Mouse (Mus musculus) ES-E14 (cell line): ENCODE results near the gene Thra. TPM values are rescaled to one million over a fixed set of nuclear protein-coding genes. Genes with fewer than 3 reads are reported as not detected.
A peak's percentile ranks its signal among the peaks of the same experiment; 100 is the strongest.
"Not testable (repeated sequence)": the region's sequence is repeated elsewhere in the genome, so short reads cannot be mapped to it uniquely, and the experiment has no call there.

Experiments used
- DNase-seq: peaks from one replicate; pipeline ENCODE4 v3.0.0-alpha.2; 2013; ENCODE audit warnings: low read depth, low spot score
- H3K27ac ChIP-seq: 2 replicates; pipeline ENCODE4 v1.5.1; 2012; ENCODE audit warnings: low read depth, mild to moderate bottlenecking, low read length, moderate library complexity, mixed read lengths; ENCODE audit not compliant: poor library complexity, insufficient read depth, severe bottlenecking
- H3K36me3 ChIP-seq: 2 replicates; pipeline ENCODE4 v1.6.1; 2012; ENCODE audit warnings: mild to moderate bottlenecking, low read length, moderate library complexity, mixed read lengths; ENCODE audit not compliant: control insufficient read depth, poor library complexity, insufficient read depth, severe bottlenecking
- H3K4me1 ChIP-seq, 2 experiments: fragments of 150-350 bp in 1 of 2; sonication (generic) in 1 of 2; 2 replicates each; pipeline ENCODE4 v1.6.1; 2012; ENCODE audit warnings: low read length in 2 of 2, mild to moderate bottlenecking in 1 of 2, mixed read lengths in 1 of 2; ENCODE audit not compliant: control insufficient read depth in 2 of 2, insufficient read depth in 2 of 2, poor library complexity in 1 of 2
- H3K4me3 ChIP-seq, 2 experiments: fragments of 150-350 bp in 1 of 2; sonication (generic) in 1 of 2; 2 replicates each; pipeline ENCODE4 v1.5.1; 2012; ENCODE audit warnings: low read length in 2 of 2, low read depth in 1 of 2, mild to moderate bottlenecking in 1 of 2, mixed read lengths in 1 of 2; ENCODE audit not compliant: insufficient read depth in 1 of 2, poor library complexity in 1 of 2, severe bottlenecking in 1 of 2
- H3K9ac ChIP-seq: 2 replicates; pipeline ENCODE4 v1.6.1; 2012; ENCODE audit warnings: low read depth, mild to moderate bottlenecking, low read length, mixed read lengths; ENCODE audit not compliant: poor library complexity, insufficient read depth, severe bottlenecking
- H3K9me3 ChIP-seq: fragments of 150-350 bp; sonication (generic); 2 replicates; pipeline ENCODE4 v1.6.1; 2012; ENCODE audit warnings: low read depth, mild to moderate bottlenecking, low read length; ENCODE audit not compliant: control insufficient read depth, insufficient read depth
- CHD2 ChIP-seq: IDR thresholded peaks from 2 replicates; pipeline ENCODE4 v1.6.1; 2014; ENCODE audit warnings: mild to moderate bottlenecking, low read depth, low read length, inconsistent platforms
- HCFC1 ChIP-seq: IDR thresholded peaks from 2 replicates; pipeline ENCODE4 v1.6.1; 2012; ENCODE audit warnings: low read length, inconsistent platforms, borderline replicate concordance; ENCODE audit not compliant: insufficient read depth
- MAFK ChIP-seq: IDR thresholded peaks from 2 replicates; pipeline ENCODE4 v1.6.1; 2014; ENCODE audit warnings: mild to moderate bottlenecking, low read depth, low read length, inconsistent platforms; ENCODE audit not compliant: insufficient read depth
- ZC3H11A ChIP-seq: IDR thresholded peaks from 2 replicates; pipeline ENCODE4 v1.6.1; 2012; ENCODE audit warnings: low read depth, mild to moderate bottlenecking, inconsistent platforms, low read length, borderline replicate concordance
- ZNF384 ChIP-seq: IDR thresholded peaks from 2 replicates; pipeline ENCODE4 v1.6.1; 2012; ENCODE audit warnings: low read depth, low read length, inconsistent platforms
- in situ Hi-C, 2 experiments: fragments of 600-800 bp; cut with MboI; formaldehyde crosslinking; loops; one replicate each; pipeline ENCODE4 v1.15.1; 2025; ENCODE audit warnings: low sequenced_read_pairs in 2 of 2, inconsistent platforms in 1 of 2; ENCODE audit not compliant: unreplicated experiment in 2 of 2
- total RNA-seq: library from RNA; depleted of rRNA; stranded (reverse); fragments of 300-350 nt; gene quantifications from 2 replicates; pipeline ENCODE4 v1.2.3, GENCODE M21; 2012

The Thra gene
- total RNA-seq, 1 experiment: 7.7 TPM

DNA sequence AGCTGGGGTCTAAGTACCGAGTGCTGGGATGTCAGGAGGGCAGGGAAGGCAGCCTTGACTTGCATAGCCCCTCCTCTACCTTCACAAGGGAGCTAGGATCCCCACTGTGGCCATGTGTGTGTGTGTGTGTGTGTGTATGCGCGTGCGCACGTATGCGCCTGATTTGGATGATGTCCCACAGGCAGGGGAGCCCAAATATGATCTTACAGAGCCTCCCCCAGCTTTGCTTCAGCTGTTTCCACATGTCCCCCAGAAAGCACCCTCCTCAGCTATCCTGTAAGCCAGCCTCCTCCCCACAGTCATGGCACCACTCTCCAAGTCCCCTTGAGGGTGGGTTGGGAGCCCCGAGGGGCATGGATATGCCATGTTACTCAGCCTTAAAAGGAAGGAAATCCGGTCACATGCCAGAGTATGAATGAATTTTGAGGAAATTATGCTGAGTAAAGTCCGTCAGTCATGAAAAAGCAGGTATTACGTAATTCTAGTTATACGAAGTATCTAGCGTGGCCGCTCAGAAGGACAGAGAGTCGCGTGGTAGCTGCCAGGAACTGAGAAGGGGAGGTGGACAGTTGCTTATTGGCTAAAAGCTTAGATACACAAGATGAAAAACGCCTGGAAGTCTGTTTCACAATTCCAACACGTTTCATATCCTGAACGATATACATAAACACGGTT lies 32.0 kb upstream of the Thra start:
- Histone ChIP-seq H3K36me3 (peaks cover 49% of the 10 kb centered on the region), H3K27ac (no peak overlapping the region)
- in situ Hi-C loops: no loop called here

DNA sequence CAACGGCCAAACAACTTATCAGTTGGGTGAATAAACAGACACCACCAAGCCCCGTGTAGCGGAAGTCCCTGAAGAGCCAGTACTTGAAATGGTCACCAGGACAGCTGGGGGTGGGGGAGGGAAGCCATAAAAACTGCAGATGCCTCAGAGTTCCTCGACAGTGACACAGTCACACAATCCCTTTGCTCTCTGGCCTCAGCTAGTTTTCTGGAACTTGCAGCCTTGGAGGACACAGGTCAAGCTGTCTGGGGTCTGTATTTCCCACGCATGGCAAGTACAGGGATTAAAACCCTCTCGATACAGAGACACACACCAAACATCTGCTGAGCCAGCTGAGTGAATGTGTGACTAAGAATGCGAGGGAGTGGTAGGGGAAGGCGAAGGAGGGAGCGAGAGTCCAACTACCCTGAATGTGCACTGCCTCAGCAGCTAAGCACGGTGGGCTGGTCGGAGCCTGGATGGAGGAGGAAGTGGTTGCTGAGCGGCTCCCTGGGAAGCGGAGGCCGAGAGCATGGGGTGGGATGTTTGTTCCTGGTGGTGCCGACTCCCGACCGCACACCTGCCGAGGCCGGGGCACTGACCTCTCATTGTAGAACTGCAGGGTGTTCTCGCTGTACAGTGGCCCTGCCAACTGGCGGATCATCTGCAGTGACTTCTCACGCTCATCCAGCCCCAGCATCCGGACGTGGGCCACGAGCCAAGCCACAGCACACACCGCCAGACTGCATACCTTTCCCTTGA lies 31.3 kb upstream of the Thra start:
- Histone ChIP-seq H3K36me3 (peaks cover 56% of the 10 kb centered on the region), H3K27ac (no peak overlapping the region), H3K4me1 (peaks cover 2 to 17% of the 10 kb centered on the region in 2 experiments; a peak in 3 of 4 replicates), H3K9ac (no peak overlapping the region; the same call in 1 of the 2 replicates), H3K4me3 (no peak overlapping the region), H3K9me3 (no peaks in the 10 kb centered on the region)
- in situ Hi-C loops: no loop called here
- no peak for TF ChIP-seq HCFC1
- no peak for TF ChIP-seq ZC3H11A
- TF ChIP-seq CHD2: no peak
- no peak for TF ChIP-seq MAFK
- TF ChIP-seq ZNF384: no peak
- no peak for DNase-seq

More for the DNA sequence above, 32.0 kb upstream of the Thra start:
- peaks cover 2 to 17% of the 10 kb centered on the region in 2 experiments; a peak in 3 of 4 replicates for H3K4me1 ChIP-seq
- TF ChIP-seq ZNF384 (no peak), HCFC1 (no peak), ZC3H11A (no peak), MAFK (no peak), CHD2 (no peak)
- H3K9me3 ChIP-seq: no peaks in the 10 kb centered on the region
- no peak for DNase-seq
- no peak overlapping the region for H3K9ac ChIP-seq
- H3K4me3 ChIP-seq: no peak overlapping the region

DNA sequence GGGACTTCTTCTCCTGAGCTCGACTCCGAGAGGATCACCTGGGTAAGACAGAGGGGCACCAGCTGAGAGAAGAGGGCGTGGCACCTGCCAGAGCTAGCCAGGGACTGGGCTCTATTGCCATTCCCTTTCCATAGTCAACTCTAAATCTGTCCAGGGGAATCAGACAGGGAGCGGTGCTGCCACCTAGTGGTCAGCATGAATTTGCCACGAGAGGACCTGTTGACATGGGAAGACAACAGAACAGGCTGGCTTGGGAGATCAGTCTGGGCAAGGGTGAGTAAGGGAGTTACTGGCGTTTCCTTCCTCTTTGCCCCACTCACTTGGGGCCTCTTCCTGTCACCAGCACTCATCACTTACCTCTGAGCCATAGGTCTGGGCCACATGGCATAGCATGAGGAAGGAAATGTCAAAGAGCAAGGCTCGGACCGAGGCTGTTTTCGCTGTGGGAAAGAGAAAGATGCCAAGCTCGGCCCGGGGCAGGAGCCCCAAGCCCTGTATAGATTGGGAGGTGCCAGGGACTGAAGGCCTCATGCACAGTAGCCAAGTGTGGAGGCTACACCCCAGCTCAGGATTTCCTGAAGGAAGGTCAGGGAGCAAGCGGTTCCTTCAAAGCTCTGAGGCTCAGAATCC lies 29.9 kb upstream of the Thra start:
- Histone ChIP-seq H3K27ac (no peak overlapping the region), H3K36me3 (peaks cover 52% of the 10 kb centered on the region), H3K4me1 (peaks cover 2 to 17% of the 10 kb centered on the region in 2 experiments; a peak in 3 of 4 replicates), H3K4me3 (no peak overlapping the region), H3K9me3 (no peaks in the 10 kb centered on the region), H3K9ac (no peak overlapping the region)
- TF ChIP-seq ZC3H11A (peak; percentile 1; the same call in 1 of the 2 replicates), HCFC1 (no peak)
- in situ Hi-C loops: no loop called here
- peak; percentile 90 for DNase-seq

DNA sequence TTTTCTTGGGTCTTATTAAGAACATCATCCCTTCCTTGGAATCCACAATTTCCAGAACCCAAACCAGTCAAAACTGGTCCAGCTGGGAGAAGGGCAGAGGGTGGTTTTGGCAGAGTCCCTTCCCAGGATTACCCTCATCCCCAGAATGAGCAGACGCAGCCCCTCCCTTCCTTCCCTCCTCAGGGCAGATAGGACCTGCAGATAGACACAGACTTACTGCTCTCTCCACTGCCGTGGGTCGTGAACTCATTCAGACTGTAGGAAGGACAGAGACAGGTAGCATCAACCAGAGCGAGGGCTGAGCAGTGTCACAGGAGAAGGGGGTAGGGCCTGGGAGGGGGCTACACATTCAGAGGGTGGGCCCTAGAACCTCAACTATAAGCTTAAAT lies 29.4 kb upstream of the Thra start:
- H3K9me3 ChIP-seq: no peaks in the 10 kb centered on the region
- in situ Hi-C loops: no loop called here
- H3K4me3 ChIP-seq: no peak overlapping the region
- DNase-seq: no peak
- peaks cover 2 to 17% of the 10 kb centered on the region in 2 experiments; a peak in 3 of 4 replicates for H3K4me1 ChIP-seq
- TF ChIP-seq HCFC1 (no peak), ZC3H11A (no peak), ZNF384 (no peak), MAFK (no peak), CHD2 (no peak)
- H3K27ac ChIP-seq: no peak overlapping the region
- H3K36me3 ChIP-seq: peaks cover 52% of the 10 kb centered on the region
- no peak overlapping the region for H3K9ac ChIP-seq

DNA sequence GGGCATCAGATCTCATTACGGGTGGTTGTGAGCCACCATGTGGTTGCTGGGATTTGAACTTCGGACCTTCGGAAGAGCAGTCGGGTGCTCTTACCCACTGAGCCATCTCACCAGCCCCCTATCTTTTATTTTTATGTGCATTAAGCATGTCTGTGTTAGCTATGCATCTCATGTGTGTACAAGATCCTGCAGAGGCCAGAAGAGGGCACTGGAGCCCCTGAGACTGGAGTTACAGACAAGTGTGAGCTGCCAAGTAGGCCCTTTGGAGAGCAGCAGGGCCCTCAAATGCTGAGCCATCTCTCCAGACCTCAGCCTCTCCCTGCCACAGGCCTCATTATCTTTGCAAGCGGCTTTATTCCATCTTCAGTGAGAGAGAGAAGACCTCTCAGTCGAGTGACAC lies 28.4 kb upstream of the Thra start:
- H3K9me3 ChIP-seq, DNase-seq, in situ Hi-C loops, H3K9ac ChIP-seq, H3K4me3 ChIP-seq, H3K27ac ChIP-seq: not testable (repeated sequence)
- peaks cover 44% of the 10 kb centered on the region for H3K36me3 ChIP-seq
- peaks cover 2 to 20% of the 10 kb centered on the region in 2 experiments; a peak in 3 of 4 replicates for H3K4me1 ChIP-seq
